ENCODE assay signal across 8 mouse cellular contexts in genomic region chr11:113487603-113488335, GRCm38 (mm10).
DNase-seq lines count a peak whose midpoint lies in the region; ATAC-seq lines count a peak whose summit lies in the region.

No protein-coding gene starts in this region.

- no peak overlapping the region for H3K4me3 ChIP-seq in liver, embryonic 15.5 days (replicated peaks)

- no peaks in the 10 kb centered on the region for H3K36me3 ChIP-seq in liver, embryonic 15.5 days (replicated peaks)

- intact Hi-C loops in gastrocnemius, postnatal 36 days (cut with DNase I) = no loop called here

- H3K27me3 ChIP-seq in liver, embryonic 15.5 days = no peaks in the 10 kb centered on the region

- H3K4me1 ChIP-seq in liver, embryonic 15.5 days (replicated peaks) = peaks cover 74% of the 10 kb centered on the region

- H3K9me3 ChIP-seq in liver, embryonic 15.5 days (replicated peaks) = no peaks in the 10 kb centered on the region

- DNase-seq in adrenal gland, adult (ENCODE audit: inconsistent age in 2 of 2, low spot score in 1 of 2) = peak; percentile 54 to 61
- no peak for DNase-seq in adrenal gland, postnatal 4 days (ENCODE audit: low spot score in 2 of 2)
- DNase-seq in right cerebral cortex, postnatal 25 days = peak; percentile 9
- no peak for DNase-seq in right cerebral cortex, adult 18-20 months
- DNase-seq in thymus, postnatal 0 days (ENCODE audit: low spot score) = peak; percentile 47
- no peak for DNase-seq in gastrocnemius, postnatal 36 days
- no peak for DNase-seq in embryo, embryonic 10.5 days (ENCODE audit: low spot score)

- peak; percentile 66 for ATAC-seq in liver, embryonic 15.5 days (ENCODE audit: insufficient read depth)

- 25% methylated on average over 8 of the region's 8 CpGs for WGBS in liver, embryonic 15.5 days (ENCODE audit: insufficient replicate concordance)

- H3K9ac ChIP-seq in liver, embryonic 15.5 days = no peak overlapping the region

- peak overlapping the region; percentile 37 for H3K4me2 ChIP-seq in liver, embryonic 15.5 days

- peak overlapping the region; percentile 56 for H3K27ac ChIP-seq in liver, embryonic 15.5 days (replicated peaks)

Comparison
In these comparisons a context has a peak if more than half of its experiments do, and no peak if none do; other contexts are left out.
1. DNase-seq: peak in adrenal gland, adult (2 of 2), right cerebral cortex, postnatal 25 days (single experiment) and thymus, postnatal 0 days (single experiment); none in adrenal gland, postnatal 4 days (0 of 2), right cerebral cortex, adult 18-20 months (single experiment), gastrocnemius, postnatal 36 days (0 of 2) and embryo, embryonic 10.5 days (single experiment).